Mouse (Mus musculus): Measurements from ENCODE around the gene Lmf1. TPM values are rescaled to one million over a fixed set of nuclear protein-coding genes. Genes with fewer than 3 reads are reported as not detected.
A peak's percentile ranks its signal among the peaks of the same experiment; 100 is the strongest.

Gene Lmf1
- polyA plus RNA-seq, 1 experiment from 2014 or later: 24.9 TPM

DNA sequence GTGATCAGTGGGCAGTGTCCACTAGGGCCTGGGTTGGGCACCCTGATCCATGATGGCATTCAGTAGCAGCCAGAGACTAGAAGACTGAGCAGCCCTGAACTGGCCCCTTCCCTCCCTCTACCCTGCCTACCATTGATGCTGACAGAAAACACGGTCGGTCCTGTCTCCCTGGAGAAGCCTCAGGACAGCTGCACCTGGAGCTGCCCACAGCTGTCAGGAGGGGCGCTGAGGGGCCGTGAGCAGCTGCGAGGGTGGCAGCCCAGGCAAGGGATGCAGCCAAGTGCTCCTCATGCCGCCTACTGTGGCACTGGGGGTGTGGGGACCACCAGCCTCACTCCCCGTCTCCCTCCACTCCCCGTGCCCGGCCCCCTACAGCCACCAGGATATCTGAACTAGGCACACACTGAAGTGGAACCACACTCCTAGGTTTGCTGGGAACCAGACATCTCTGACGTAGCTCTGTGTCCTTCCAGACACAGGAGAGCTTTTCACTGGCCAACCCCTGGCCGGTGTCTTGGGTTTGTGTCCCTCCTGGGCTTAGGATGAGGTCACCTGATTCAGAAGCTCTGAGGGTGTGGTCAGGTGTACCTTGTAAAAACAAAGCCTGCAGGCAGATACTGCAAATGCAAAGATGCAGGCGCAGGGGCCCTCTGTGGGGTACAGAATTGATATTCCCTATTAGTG is 77.4 kb downstream of the Lmf1 start:
- DNase-seq (ENCODE audit: low spot score) (no peak), ATAC-seq (replicated peaks; ENCODE audit: insufficient number of reproducible peaks, low FRiP score, low TSS enrichment, low read depth) (0 out of 2 replicates have a peak, but pooled peaks have one; percentile 27)
- H3K9me3 ChIP-seq (replicated peaks; ENCODE audit: control insufficient read depth, low read length): no peaks in the 10 kb centered on the region
- no peak overlapping the region for H3K27ac ChIP-seq (replicated peaks; ENCODE audit: low read depth, low read length)
- no peak overlapping the region for H3K4me3 ChIP-seq (ENCODE audit: low read depth, low read length)
- 74% methylated on average over 12 of the region's 12 CpGs for WGBS
- H3K27me3 ChIP-seq (ENCODE audit: control insufficient read depth, insufficient read depth, low read length): no peaks in the 10 kb centered on the region
- H3K36me3 ChIP-seq (replicated peaks; ENCODE audit: control insufficient read depth, insufficient read depth, low read depth, low read length): no peaks in the 10 kb centered on the region
- H3K9ac ChIP-seq (replicated peaks; ENCODE audit: low read length): peak overlapping the region; percentile 15; the same call in 1 of the 2 replicates
- H3K4me1 ChIP-seq (ENCODE audit: control insufficient read depth, insufficient read depth, low read length): no peaks in the 10 kb centered on the region
- no peak overlapping the region for H3K4me2 ChIP-seq (ENCODE audit: low read depth, low read length)

DNA sequence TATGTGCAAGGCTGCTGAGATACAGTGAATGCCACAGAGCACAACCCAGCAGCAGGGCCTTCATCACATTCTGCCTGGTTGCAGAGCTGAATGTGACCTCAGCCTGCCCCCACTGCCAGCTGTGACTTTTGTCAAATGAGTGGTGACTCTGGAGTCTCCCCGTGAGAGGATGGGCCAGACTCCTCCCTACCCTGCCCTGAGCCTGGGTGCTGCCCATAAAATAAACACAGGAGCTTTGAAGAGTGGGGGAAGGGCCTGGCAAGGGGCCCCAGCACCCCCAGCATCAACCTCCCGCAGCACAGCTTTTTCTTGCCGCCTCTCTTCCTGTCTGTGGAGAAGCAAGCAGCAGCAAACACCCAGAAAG is 77.9 kb downstream of the Lmf1 start:
- H3K9ac ChIP-seq (replicated peaks; ENCODE audit: low read length): peak overlapping the region; percentile 15; the same call in 1 of the 2 replicates

DNA sequence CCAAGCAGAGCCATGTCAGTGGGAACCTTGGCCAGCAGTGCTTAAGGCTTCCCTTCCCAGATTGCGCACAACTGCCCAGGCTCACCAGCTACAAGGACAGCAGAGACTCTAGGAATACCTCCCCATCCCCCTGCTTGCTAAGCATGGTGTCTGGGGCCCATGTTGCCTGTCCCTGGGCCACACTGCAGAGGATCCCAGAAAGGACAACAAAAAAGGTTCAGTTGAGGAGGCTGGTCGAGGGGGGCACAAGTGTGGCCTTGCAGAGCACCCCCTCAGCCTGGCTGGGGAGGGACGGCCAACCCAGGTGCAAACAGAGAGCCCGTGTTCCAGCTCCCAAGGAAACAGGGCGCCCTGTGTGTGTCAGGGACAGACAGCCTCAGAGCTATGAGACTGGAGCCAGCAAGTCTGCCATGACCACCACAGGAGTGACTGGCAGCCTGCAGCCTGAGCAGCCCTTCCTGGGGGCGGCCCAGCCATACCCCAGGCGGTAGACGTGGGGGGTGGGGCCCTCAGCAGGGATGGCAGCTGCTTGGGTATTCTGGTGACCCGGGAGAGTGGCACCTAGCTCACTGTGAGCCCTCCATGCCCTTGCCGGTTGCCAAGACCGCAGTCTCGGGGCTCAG is 84.4 kb downstream of the Lmf1 start:
- no peak for DNase-seq (ENCODE audit: low spot score)
- H3K4me3 ChIP-seq (ENCODE audit: low read depth, low read length): no peak overlapping the region
- no peaks in the 10 kb centered on the region; the same call in 1 of the 2 replicates for H3K4me1 ChIP-seq (ENCODE audit: control insufficient read depth, insufficient read depth, low read length)
- ATAC-seq (replicated peaks; ENCODE audit: insufficient number of reproducible peaks, low FRiP score, low TSS enrichment, low read depth): no peak; the same call in 1 of the 2 replicates
- H3K27me3 ChIP-seq (ENCODE audit: control insufficient read depth, insufficient read depth, low read length): no peaks in the 10 kb centered on the region
- no peaks in the 10 kb centered on the region for H3K9me3 ChIP-seq (replicated peaks; ENCODE audit: control insufficient read depth, low read length)
- H3K4me2 ChIP-seq (ENCODE audit: low read depth, low read length): no peak overlapping the region
- WGBS: 51% methylated on average over 12 of the region's 12 CpGs
- no peak overlapping the region for H3K9ac ChIP-seq (replicated peaks; ENCODE audit: low read length)
- H3K36me3 ChIP-seq (replicated peaks; ENCODE audit: control insufficient read depth, insufficient read depth, low read depth, low read length): no peaks in the 10 kb centered on the region
- H3K27ac ChIP-seq (replicated peaks; ENCODE audit: low read depth, low read length): no peak overlapping the region

More for the DNA sequence above, 77.9 kb downstream of the Lmf1 start:
- H3K4me2 ChIP-seq (ENCODE audit: low read depth, low read length): no peak overlapping the region
- H3K4me3 ChIP-seq (ENCODE audit: low read depth, low read length): no peak overlapping the region
- H3K27me3 ChIP-seq (ENCODE audit: control insufficient read depth, insufficient read depth, low read length): no peaks in the 10 kb centered on the region
- WGBS: 48% methylated on average over 3 of the region's 3 CpGs
- H3K27ac ChIP-seq (replicated peaks; ENCODE audit: low read depth, low read length): no peak overlapping the region
- no peaks in the 10 kb centered on the region for H3K4me1 ChIP-seq (ENCODE audit: control insufficient read depth, insufficient read depth, low read length)
- no peaks in the 10 kb centered on the region for H3K9me3 ChIP-seq (replicated peaks; ENCODE audit: control insufficient read depth, low read length)
- H3K36me3 ChIP-seq (replicated peaks; ENCODE audit: control insufficient read depth, insufficient read depth, low read depth, low read length): no peaks in the 10 kb centered on the region
- ATAC-seq (replicated peaks; ENCODE audit: insufficient number of reproducible peaks, low FRiP score, low TSS enrichment, low read depth) (no peak), DNase-seq (ENCODE audit: low spot score) (no peak)

DNA sequence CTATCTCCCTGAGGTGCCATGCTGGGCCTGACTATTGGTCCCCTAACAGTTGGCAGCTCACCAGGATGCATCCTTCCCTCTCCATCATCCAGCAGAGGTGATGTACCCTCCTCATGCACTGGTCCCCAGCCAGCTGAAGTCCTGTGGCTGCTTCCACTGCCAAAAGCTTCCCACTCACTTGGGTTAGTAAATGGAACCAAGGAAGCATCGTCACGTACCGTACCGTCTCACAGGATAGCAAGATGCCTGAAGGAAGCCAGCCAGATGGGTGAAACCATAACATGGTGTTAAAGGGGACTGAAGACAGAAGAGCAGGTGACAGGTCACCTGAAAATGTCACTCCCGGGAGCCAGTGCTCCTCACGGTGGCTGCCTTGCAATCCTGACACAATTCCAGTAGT is 86.6 kb downstream of the Lmf1 start:
- WGBS: 93% methylated on average over 6 of the region's 6 CpGs
- ATAC-seq (replicated peaks; ENCODE audit: insufficient number of reproducible peaks, low FRiP score, low TSS enrichment, low read depth) (no peak), DNase-seq (ENCODE audit: low spot score) (no peak)
- Histone ChIP-seq H3K27ac (replicated peaks; ENCODE audit: low read depth, low read length) (no peak overlapping the region), H3K4me2 (ENCODE audit: low read depth, low read length) (no peak overlapping the region), H3K36me3 (replicated peaks; ENCODE audit: control insufficient read depth, insufficient read depth, low read depth, low read length) (no peaks in the 10 kb centered on the region), H3K4me3 (ENCODE audit: low read depth, low read length) (no peak overlapping the region), H3K9me3 (replicated peaks; ENCODE audit: control insufficient read depth, low read length) (no peaks in the 10 kb centered on the region), H3K9ac (replicated peaks; ENCODE audit: low read length) (no peak overlapping the region), H3K4me1 (ENCODE audit: control insufficient read depth, insufficient read depth, low read length) (no peaks in the 10 kb centered on the region; the same call in 1 of the 2 replicates), H3K27me3 (ENCODE audit: control insufficient read depth, insufficient read depth, low read length) (no peaks in the 10 kb centered on the region)

DNA sequence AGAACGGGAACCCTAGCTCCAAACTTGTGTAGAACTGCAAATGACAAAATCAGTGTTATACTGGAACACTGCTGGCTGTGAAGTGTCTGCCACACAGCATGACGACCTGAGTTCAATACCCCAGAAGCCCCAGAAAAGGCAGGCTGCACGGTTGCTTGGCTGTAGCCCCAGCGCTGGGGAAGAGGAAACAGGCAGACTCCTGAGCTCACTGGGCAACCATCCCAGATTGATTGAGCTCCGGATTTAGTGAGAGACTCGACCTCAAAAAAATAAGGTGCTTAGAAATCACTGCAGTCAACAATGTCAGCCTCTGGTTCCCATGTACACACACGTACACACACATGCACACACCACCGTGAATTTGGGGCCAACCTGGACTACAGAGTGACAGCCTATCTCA is 87.0 kb downstream of the Lmf1 start:
- H3K4me2 ChIP-seq (ENCODE audit: low read depth, low read length): no peak overlapping the region
- H3K27ac ChIP-seq (replicated peaks; ENCODE audit: low read depth, low read length): no peak overlapping the region
- no peaks in the 10 kb centered on the region for H3K27me3 ChIP-seq (ENCODE audit: control insufficient read depth, insufficient read depth, low read length)
- H3K9ac ChIP-seq (replicated peaks; ENCODE audit: low read length): no peak overlapping the region
- no peaks in the 10 kb centered on the region; the same call in 1 of the 2 replicates for H3K4me1 ChIP-seq (ENCODE audit: control insufficient read depth, insufficient read depth, low read length)
- 80% methylated on average over 8 of the region's 8 CpGs for WGBS
- no peaks in the 10 kb centered on the region for H3K9me3 ChIP-seq (replicated peaks; ENCODE audit: control insufficient read depth, low read length)
- ATAC-seq (replicated peaks; ENCODE audit: insufficient number of reproducible peaks, low FRiP score, low TSS enrichment, low read depth) (no peak), DNase-seq (ENCODE audit: low spot score) (no peak)
- no peak overlapping the region for H3K4me3 ChIP-seq (ENCODE audit: low read depth, low read length)
- H3K36me3 ChIP-seq (replicated peaks; ENCODE audit: control insufficient read depth, insufficient read depth, low read depth, low read length): no peaks in the 10 kb centered on the region

DNA sequence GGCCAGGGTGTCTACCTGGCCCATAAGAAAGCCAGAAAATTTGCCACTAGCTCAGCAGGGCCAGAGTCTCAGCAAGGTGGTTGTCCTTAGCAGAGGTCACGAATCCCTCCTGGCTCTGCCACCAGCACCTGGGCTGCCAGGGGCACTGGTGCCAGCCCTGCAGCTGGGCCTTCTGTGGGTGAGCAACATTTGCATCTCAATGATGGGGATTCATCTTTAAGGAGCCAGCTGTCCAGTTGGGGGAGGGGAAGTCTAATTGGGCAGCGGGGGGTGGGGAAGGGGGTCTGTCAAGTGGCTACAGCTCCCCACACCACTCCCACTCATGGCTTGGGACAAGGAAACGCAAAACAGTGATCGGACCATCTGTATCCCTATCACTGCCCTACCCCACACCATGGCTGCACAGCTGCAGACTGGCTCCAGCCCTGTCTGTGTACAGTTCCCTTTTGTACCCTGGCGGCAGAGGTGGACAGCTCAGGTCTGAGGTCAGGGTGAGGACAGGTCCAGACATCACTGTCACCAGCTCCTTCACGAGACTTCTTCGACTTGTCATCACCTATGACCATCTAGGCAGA is 89.7 kb downstream of the Lmf1 start:
- ATAC-seq (replicated peaks; ENCODE audit: insufficient number of reproducible peaks, low FRiP score, low TSS enrichment, low read depth) (0 out of 2 replicates have a peak, but pooled peaks have one; percentile 27), DNase-seq (ENCODE audit: low spot score) (no peak)
- Histone ChIP-seq H3K27ac (replicated peaks; ENCODE audit: low read depth, low read length) (no peak overlapping the region), H3K4me2 (ENCODE audit: low read depth, low read length) (no peak overlapping the region), H3K9ac (replicated peaks; ENCODE audit: low read length) (no peak overlapping the region), H3K4me3 (ENCODE audit: low read depth, low read length) (no peak overlapping the region), H3K9me3 (replicated peaks; ENCODE audit: control insufficient read depth, low read length) (no peaks in the 10 kb centered on the region), H3K27me3 (ENCODE audit: control insufficient read depth, insufficient read depth, low read length) (no peaks in the 10 kb centered on the region), H3K4me1 (ENCODE audit: control insufficient read depth, insufficient read depth, low read length) (no peaks in the 10 kb centered on the region; the same call in 1 of the 2 replicates), H3K36me3 (replicated peaks; ENCODE audit: control insufficient read depth, insufficient read depth, low read depth, low read length) (no peaks in the 10 kb centered on the region)
- WGBS: 72% methylated on average over 7 of the region's 7 CpGs

DNA sequence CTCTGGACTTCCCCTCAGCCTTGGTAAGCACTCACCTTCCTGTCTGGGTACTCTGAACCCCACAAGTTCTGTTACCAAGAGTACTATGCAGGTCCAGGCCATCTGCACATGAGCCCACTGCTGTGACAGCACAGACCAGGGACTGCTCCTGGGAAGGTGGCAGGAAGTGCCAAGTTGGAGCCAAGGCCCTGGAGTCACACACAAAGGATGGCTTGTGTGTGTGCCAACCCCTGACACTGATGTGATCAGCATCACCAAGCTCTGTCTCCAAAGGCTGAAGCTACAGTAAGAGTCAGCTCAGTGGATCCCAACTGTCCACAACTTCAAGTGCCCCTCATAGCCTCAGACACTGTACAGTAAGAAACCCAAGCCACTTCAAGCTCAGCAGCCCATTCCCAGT is 94.1 kb downstream of the Lmf1 start:
- Histone ChIP-seq H3K4me3 (ENCODE audit: low read depth, low read length) (no peak overlapping the region), H3K27me3 (ENCODE audit: control insufficient read depth, insufficient read depth, low read length) (no peaks in the 10 kb centered on the region), H3K9ac (replicated peaks; ENCODE audit: low read length) (no peak overlapping the region), H3K4me2 (ENCODE audit: low read depth, low read length) (no peak overlapping the region), H3K36me3 (replicated peaks; ENCODE audit: control insufficient read depth, insufficient read depth, low read depth, low read length) (no peaks in the 10 kb centered on the region), H3K9me3 (replicated peaks; ENCODE audit: control insufficient read depth, low read length) (no peaks in the 10 kb centered on the region), H3K27ac (replicated peaks; ENCODE audit: low read depth, low read length) (no peak overlapping the region), H3K4me1 (ENCODE audit: control insufficient read depth, insufficient read depth, low read length) (no peaks in the 10 kb centered on the region; the same call in 1 of the 2 replicates)
- DNase-seq (ENCODE audit: low spot score) (no peak), ATAC-seq (replicated peaks; ENCODE audit: insufficient number of reproducible peaks, low FRiP score, low TSS enrichment, low read depth) (no peak)

DNA sequence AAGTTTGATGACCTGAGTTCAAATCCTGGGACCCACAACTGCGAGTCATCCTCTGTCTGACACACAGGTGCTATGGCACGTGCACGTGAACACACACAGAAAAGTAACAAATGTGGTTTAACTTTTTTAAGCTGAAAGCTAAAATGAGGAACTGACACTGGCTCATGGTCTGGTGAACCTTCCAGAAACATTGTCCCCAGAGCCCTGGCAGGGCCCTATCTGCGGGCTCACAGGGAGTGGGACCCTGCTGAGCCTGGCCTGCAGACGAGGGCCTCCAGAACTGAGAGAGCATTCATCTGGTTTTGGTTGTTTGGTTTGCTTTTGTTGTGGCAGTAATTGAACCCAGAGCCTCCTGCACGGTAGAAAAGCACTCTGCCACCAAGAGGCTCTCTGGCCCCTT is 99.1 kb downstream of the Lmf1 start:
- no peak for ATAC-seq (replicated peaks; ENCODE audit: insufficient number of reproducible peaks, low FRiP score, low TSS enrichment, low read depth)
- 49% methylated on average over 6 of the region's 6 CpGs for WGBS

More for the DNA sequence above, 99.1 kb downstream of the Lmf1 start:
- no peaks in the 10 kb centered on the region for H3K36me3 ChIP-seq (replicated peaks; ENCODE audit: control insufficient read depth, insufficient read depth, low read depth, low read length)
- no peak overlapping the region for H3K4me2 ChIP-seq (ENCODE audit: low read depth, low read length)
- no peaks in the 10 kb centered on the region for H3K4me1 ChIP-seq (ENCODE audit: control insufficient read depth, insufficient read depth, low read length)
- no peaks in the 10 kb centered on the region for H3K27me3 ChIP-seq (ENCODE audit: control insufficient read depth, insufficient read depth, low read length)
- peak; percentile 64 for DNase-seq (ENCODE audit: low spot score)
- H3K9me3 ChIP-seq (replicated peaks; ENCODE audit: control insufficient read depth, low read length): no peaks in the 10 kb centered on the region
- no peak overlapping the region for H3K27ac ChIP-seq (replicated peaks; ENCODE audit: low read depth, low read length)
- no peak overlapping the region for H3K9ac ChIP-seq (replicated peaks; ENCODE audit: low read length)
- no peak overlapping the region for H3K4me3 ChIP-seq (ENCODE audit: low read depth, low read length)

All from embryonic facial prominence, embryonic 11.5 days (tissue).